Mouse (Mus musculus) CH12.LX (cell line): ENCODE measurements around the gene Ablim1. TPM values are rescaled to one million over a fixed set of nuclear protein-coding genes. Genes with fewer than 3 reads are reported as not detected.

Experiments used
- DNase-seq: peaks from one replicate; pipeline ENCODE4 v3.0.0-alpha.2; 2013; ENCODE audit errors: extremely low read depth
- H3K27ac ChIP-seq: 2 replicates; pipeline ENCODE4 v1.5.1; 2012; ENCODE audit warnings: low read depth, mild to moderate bottlenecking, control low read depth, moderate library complexity; ENCODE audit not compliant: insufficient read depth
- H3K27me3 ChIP-seq: replicated peaks from 2 replicates; pipeline ENCODE3; 2012; ENCODE audit warnings: inconsistent platforms
- H3K36me3 ChIP-seq, 2 experiments: replicated peaks in 1 of 2; 2 replicates each; pipeline versions ENCODE3 to v1.6.1; 2012; ENCODE audit warnings: inconsistent platforms in 1 of 2, low read length in 1 of 2, mild to moderate bottlenecking in 1 of 2, mixed read lengths in 1 of 2, moderate library complexity in 1 of 2; ENCODE audit not compliant: control insufficient read depth in 1 of 2, insufficient read depth in 1 of 2
- H3K4me1 ChIP-seq, 2 experiments: 2 replicates each; pipeline ENCODE4 v1.6.1; 2012; ENCODE audit warnings: inconsistent platforms in 1 of 2, moderate library complexity in 1 of 2; ENCODE audit not compliant: insufficient read depth in 2 of 2, control insufficient read depth in 1 of 2
- H3K4me2 ChIP-seq: 2 replicates; pipeline ENCODE4 v1.6.1; 2012; ENCODE audit warnings: low read depth, mild to moderate bottlenecking, control low read depth; ENCODE audit not compliant: poor library complexity, insufficient read depth, severe bottlenecking
- H3K4me3 ChIP-seq, 3 experiments: fragments of 150-350 bp in 1 of 3; sonication (generic) in 1 of 3; replicated peaks in 1 of 3; 2 replicates each; pipeline versions ENCODE3 to v1.5.1; 2011 to 2012; ENCODE audit warnings: low read depth in 2 of 3, low read length in 2 of 3, mild to moderate bottlenecking in 2 of 3, moderate library complexity in 2 of 3, control low read depth in 1 of 3, improper control_type of control experiment in 1 of 3, inconsistent platforms in 1 of 3, mixed read lengths in 1 of 3; ENCODE audit not compliant: poor library complexity in 1 of 3
- H3K79me2 ChIP-seq: replicated peaks from 2 replicates; pipeline ENCODE4 v1.6.1; 2012; ENCODE audit warnings: mild to moderate bottlenecking, moderate library complexity; ENCODE audit not compliant: control insufficient read depth, poor library complexity, insufficient read depth, severe bottlenecking; ENCODE audit errors: extremely low read depth
- H3K9ac ChIP-seq: 2 replicates; pipeline ENCODE4 v1.6.1; 2012; ENCODE audit warnings: low read depth, mild to moderate bottlenecking, control low read depth, moderate library complexity; ENCODE audit not compliant: insufficient read depth
- H3K9me3 ChIP-seq: replicated peaks from 2 replicates; pipeline ENCODE3; 2012; ENCODE audit warnings: low read length, inconsistent platforms, mixed read lengths
- CHD1 ChIP-seq: IDR thresholded peaks from 2 replicates; pipeline ENCODE4 v1.6.1; 2012; ENCODE audit warnings: low read depth, low read length, improper control_type of control experiment, inconsistent platforms
- CHD2 ChIP-seq: IDR thresholded peaks from 2 replicates; pipeline ENCODE4 v1.6.1; 2011; ENCODE audit warnings: low read length, improper control_type of control experiment
- CTCF ChIP-seq, 2 experiments: IDR thresholded peaks in 1 of 2; conservative IDR thresholded peaks in 1 of 2; 2 replicates each; pipeline ENCODE4 v1.5.1; 2011 to 2012; ENCODE audit warnings: low read depth in 2 of 2, low read length in 2 of 2, improper control_type of control experiment in 1 of 2, inconsistent platforms in 1 of 2, mild to moderate bottlenecking in 1 of 2, moderate library complexity in 1 of 2
- E2F4 ChIP-seq: IDR thresholded peaks from 2 replicates; pipeline ENCODE4 v1.6.1; 2011; ENCODE audit warnings: low read depth, low read length, improper control_type of control experiment; ENCODE audit not compliant: insufficient replicate concordance
- ELF1 ChIP-seq: IDR thresholded peaks from 2 replicates; pipeline ENCODE4 v1.6.1; 2014; ENCODE audit warnings: low read depth, mild to moderate bottlenecking, inconsistent platforms, low read length, improper control_type of control experiment
- EP300 ChIP-seq: IDR thresholded peaks from 2 replicates; pipeline ENCODE4 v1.6.1; 2011; ENCODE audit warnings: low read length, improper control_type of control experiment
- ETS1 ChIP-seq: conservative IDR thresholded peaks from 2 replicates; pipeline ENCODE4 v1.6.1; 2012; ENCODE audit warnings: low read depth, mild to moderate bottlenecking, inconsistent platforms, low read length, improper control_type of control experiment, moderate library complexity
- GABPA ChIP-seq: IDR thresholded peaks from 2 replicates; pipeline ENCODE4 v1.6.1; 2012; ENCODE audit warnings: low read depth, low read length, improper control_type of control experiment, inconsistent platforms; ENCODE audit not compliant: insufficient replicate concordance
- HCFC1 ChIP-seq: IDR thresholded peaks from 2 replicates; pipeline ENCODE4 v1.6.1; 2012; ENCODE audit warnings: low read depth, mild to moderate bottlenecking, inconsistent platforms, low read length, improper control_type of control experiment
- IRF4 ChIP-seq: IDR thresholded peaks from 2 replicates; pipeline ENCODE4 v1.6.1; 2014; ENCODE audit warnings: low read depth, mild to moderate bottlenecking, inconsistent platforms, low read length, improper control_type of control experiment
- MAFK ChIP-seq: IDR thresholded peaks from 2 replicates; pipeline ENCODE4 v1.6.1; 2011; ENCODE audit warnings: low read length, improper control_type of control experiment; ENCODE audit not compliant: insufficient replicate concordance
- MAX ChIP-seq: IDR thresholded peaks from 2 replicates; pipeline ENCODE4 v1.6.1; 2011; ENCODE audit warnings: low read length, improper control_type of control experiment
- MEF2A ChIP-seq: IDR thresholded peaks from 2 replicates; pipeline ENCODE4 v1.6.1; 2014; ENCODE audit warnings: low read depth, mild to moderate bottlenecking, inconsistent platforms, low read length, improper control_type of control experiment, borderline replicate concordance
- MYC ChIP-seq: IDR thresholded peaks from 2 replicates; pipeline ENCODE4 v1.6.1; 2011; ENCODE audit warnings: low read depth, mild to moderate bottlenecking, improper control_type of control experiment, low read length
- NRF1 ChIP-seq: IDR thresholded peaks from 2 replicates; pipeline ENCODE4 v1.6.1; 2014; ENCODE audit warnings: low read depth, mild to moderate bottlenecking, inconsistent platforms, low read length, improper control_type of control experiment, moderate library complexity
- PAX5 ChIP-seq: IDR thresholded peaks from 2 replicates; pipeline ENCODE4 v1.6.1; 2012; ENCODE audit warnings: low read length, inconsistent platforms, mixed read lengths
- SIN3A ChIP-seq: IDR thresholded peaks from 2 replicates; pipeline ENCODE4 v1.6.1; 2012; ENCODE audit warnings: low read length, improper control_type of control experiment, inconsistent platforms
- SMC3 ChIP-seq: IDR thresholded peaks from 2 replicates; pipeline ENCODE4 v1.6.1; 2011; ENCODE audit warnings: low read depth, low read length, improper control_type of control experiment
- TBP ChIP-seq: conservative IDR thresholded peaks from 2 replicates; pipeline ENCODE4 v1.6.1; 2011; ENCODE audit warnings: low read depth, low read length, improper control_type of control experiment
- USF1 ChIP-seq: IDR thresholded peaks from 2 replicates; pipeline ENCODE4 v1.6.1; 2014; ENCODE audit warnings: low read depth, mild to moderate bottlenecking, inconsistent platforms, low read length, improper control_type of control experiment
- USF2 ChIP-seq: conservative IDR thresholded peaks from 2 replicates; pipeline ENCODE4 v1.6.1; 2011; ENCODE audit warnings: low read depth, low read length, improper control_type of control experiment
- ZC3H11A ChIP-seq: IDR thresholded peaks from 2 replicates; pipeline ENCODE4 v1.6.1; 2012; ENCODE audit warnings: low read depth, mild to moderate bottlenecking, inconsistent platforms, low read length, improper control_type of control experiment
- ZNF384 ChIP-seq: IDR thresholded peaks from 2 replicates; pipeline ENCODE4 v1.6.1; 2012; ENCODE audit warnings: low read depth, low read length, improper control_type of control experiment, inconsistent platforms
- dilution Hi-C: fragments of 300-500 bp; cut with MboI; formaldehyde crosslinking; loops from 2 replicates; pipeline ENCODE4 v1.14.3; 2020; ENCODE audit warnings: low sequenced_read_pairs; ENCODE audit not compliant: extremely low pct_unique_long_range_greater_than_20kb, extremely low pct_ligation_motif_present
- in situ Hi-C: fragments of 300-500 bp; cut with MboI; formaldehyde crosslinking; loops from 3 replicates; pipeline ENCODE4 v1.14.3; 2019; ENCODE audit warnings: low sequenced_read_pairs, low pct_ligation_motif_present, low pct_unique_long_range_greater_than_20kb, mixed read lengths
- polyA plus RNA-seq: library from polyadenylated mRNA; unstranded; fragments of >175 nt; gene quantifications from 2 replicates; pipeline ENCODE4 v1.2.1, GENCODE M21; 2012; ENCODE audit warnings: low read depth; ENCODE audit not compliant: insufficient read length
- total RNA-seq, 2 experiments: library from RNA; depleted of rRNA; stranded (reverse); fragments of 300-350 nt in 1 of 2; fragments of >200 nt in 1 of 2; gene quantifications; 2 replicates each; pipeline ENCODE4 v1.2.3; 2012 to 2014

The Ablim1 gene
- total and polyA plus RNA-seq, 3 experiments, result 0.85 to 2.4 (median 2.0) TPM

GRCm38 (mm10) chr19:57199361-57199760 is 115.4 kb downstream of the Ablim1 start:
- in situ Hi-C loops, result no loop called here
- DNase-seq, result no peak
- no peak overlapping the region for H3K4me2 ChIP-seq
- no peak overlapping the region for H3K9ac ChIP-seq
- no peaks in the 10 kb centered on the region for H3K9me3 ChIP-seq
- dilution Hi-C loops, result no loop called here
- H3K4me1 ChIP-seq, result peaks cover 7 to 13% of the 10 kb centered on the region in 2 experiments; a peak in 2 of 4 replicates
- no peak overlapping the region for H3K27ac ChIP-seq
- no peaks in the 10 kb centered on the region for H3K79me2 ChIP-seq
- TF ChIP-seq IRF4, result no peak
- no peak for TF ChIP-seq ETS1
- no peak for TF ChIP-seq NRF1
- no peak for TF ChIP-seq MAX
- TF ChIP-seq TBP, result no peak
- no peaks in the 10 kb centered on the region for H3K36me3 ChIP-seq
- H3K27me3 ChIP-seq, result no peaks in the 10 kb centered on the region
- no peak overlapping the region for H3K4me3 ChIP-seq

- Histone ChIP-seq H3K9ac (no peak overlapping the region), H3K79me2 (no peaks in the 10 kb centered on the region), H3K4me3 (no peak overlapping the region), H3K4me2 (no peak overlapping the region), H3K4me1 (peaks cover 3 to 8% of the 10 kb centered on the region in 2 experiments; a peak in 2 of 4 replicates), H3K9me3 (no peaks in the 10 kb centered on the region), H3K27ac (no peak overlapping the region), H3K36me3 (no peaks in the 10 kb centered on the region), H3K27me3 (no peaks in the 10 kb centered on the region)
- dilution Hi-C loops (no loop called here), in situ Hi-C loops (no loop called here)
- DNase-seq, result no peak
- TF ChIP-seq USF2 (no peak), PAX5 (no peak), SIN3A (no peak), SMC3 (no peak), MAFK (no peak)
Observed at GRCm38 (mm10) chr19:57198531-57198930, 116.2 kb downstream of the Ablim1 start.

GRCm38 (mm10) chr19:57198029-57198428 is 116.7 kb downstream of the Ablim1 start:
- no peak overlapping the region for H3K4me2 ChIP-seq
- TF ChIP-seq CHD2, result no peak
- no peak for TF ChIP-seq ZC3H11A
- TF ChIP-seq MEF2A, result no peak
- no peak for TF ChIP-seq MAX
- no peak for TF ChIP-seq ELF1
- TF ChIP-seq HCFC1, result no peak
- TF ChIP-seq USF1, result no peak
- no peak for TF ChIP-seq E2F4
- no peak for TF ChIP-seq CHD1
- TF ChIP-seq GABPA, result no peak
- no peak for TF ChIP-seq MYC
- TF ChIP-seq ZNF384, result no peak
- TF ChIP-seq CTCF (conservative IDR thresholded peaks at IDR 0.05 in 1 of 2, IDR thresholded peaks at IDR 0.05 in 1 of 2; ENCODE audit: low read depth in 2 of 2, low read length in 2 of 2), result no peak
- TF ChIP-seq EP300, result no peak
- TF ChIP-seq SIN3A, result no peak
- TF ChIP-seq, all 38 proteins: peak for 0
- H3K9me3 ChIP-seq, result no peaks in the 10 kb centered on the region
- dilution Hi-C loops (no loop called here), in situ Hi-C loops (no loop called here)
- no peak for DNase-seq
- peaks cover 3 to 8% of the 10 kb centered on the region in 2 experiments; a peak in 2 of 4 replicates for H3K4me1 ChIP-seq
- H3K36me3 ChIP-seq, result no peaks in the 10 kb centered on the region
- H3K79me2 ChIP-seq, result no peaks in the 10 kb centered on the region
- H3K9ac ChIP-seq, result no peak overlapping the region
- no peak overlapping the region for H3K27ac ChIP-seq
- no peaks in the 10 kb centered on the region for H3K27me3 ChIP-seq
- no peak overlapping the region for H3K4me3 ChIP-seq
